Mouse (Mus musculus) liver, embryonic 12.5 days (tissue): Measurements from ENCODE around the gene Mical1. TPM values are rescaled to one million over a fixed set of nuclear protein-coding genes. Genes with fewer than 3 reads are reported as not detected.

Experiments
- ATAC-seq: fragments of 200-750 bp; cut with Nextera tagmentation; 2 replicates; pipeline ENCODE4 v1.8.0; 2017; ENCODE audit warnings: moderate number of reproducible peaks, mild to moderate bottlenecking, moderate library complexity
- H3K27ac ChIP-seq: fragments of 300-500 bp; sonication (generic); 2 replicates; pipeline ENCODE4 v1.5.1; 2016; ENCODE audit warnings: mild to moderate bottlenecking
- H3K27me3 ChIP-seq: fragments of 300-500 bp; sonication (generic); replicated peaks from 2 replicates; pipeline ENCODE4 v1.6.1; 2016; ENCODE audit warnings: mild to moderate bottlenecking, moderate library complexity
- H3K36me3 ChIP-seq: fragments of 300-500 bp; sonication (generic); 2 replicates; pipeline ENCODE4 v1.6.1; 2016; ENCODE audit warnings: mild to moderate bottlenecking, moderate library complexity
- H3K4me1 ChIP-seq: fragments of 300-500 bp; sonication (generic); 2 replicates; pipeline ENCODE4 v1.6.1; 2016
- H3K4me2 ChIP-seq: fragments of 300-500 bp; sonication (generic); 2 replicates; pipeline ENCODE4 v1.6.1; 2016; ENCODE audit warnings: mild to moderate bottlenecking, moderate library complexity
- H3K4me3 ChIP-seq: fragments of 300-500 bp; sonication (generic); 2 replicates; pipeline ENCODE4 v1.5.1; 2016; ENCODE audit warnings: mild to moderate bottlenecking, moderate library complexity
- H3K9ac ChIP-seq: fragments of 300-500 bp; sonication (generic); 2 replicates; pipeline ENCODE4 v1.6.1; 2016; ENCODE audit warnings: mild to moderate bottlenecking, moderate library complexity
- H3K9me3 ChIP-seq: fragments of 300-500 bp; sonication (generic); replicated peaks from 2 replicates; pipeline ENCODE4 v1.6.1; 2016; ENCODE audit warnings: mild to moderate bottlenecking, moderate library complexity
- WGBS: fragments of 180-500 bp; shearing (Covaris S2); methylation state at CpG from one replicate; pipeline ENCODE4 v1.1.7; 2016; ENCODE audit not compliant: insufficient replicate concordance; 5-methylcytosine and 5-hydroxymethylcytosine counted together
- polyA plus RNA-seq: library from polyadenylated mRNA; unstranded; fragments of >200 nt; fragmentation: Nextera tagmentation; extraction: Ambion mirVana; gene quantifications from 2 replicates; pipeline ENCODE4 v1.2.1, GENCODE M21; 2016

The Mical1 gene
- polyA plus RNA-seq, 1 experiment from 2014 or later: 10.6 TPM

DNA sequence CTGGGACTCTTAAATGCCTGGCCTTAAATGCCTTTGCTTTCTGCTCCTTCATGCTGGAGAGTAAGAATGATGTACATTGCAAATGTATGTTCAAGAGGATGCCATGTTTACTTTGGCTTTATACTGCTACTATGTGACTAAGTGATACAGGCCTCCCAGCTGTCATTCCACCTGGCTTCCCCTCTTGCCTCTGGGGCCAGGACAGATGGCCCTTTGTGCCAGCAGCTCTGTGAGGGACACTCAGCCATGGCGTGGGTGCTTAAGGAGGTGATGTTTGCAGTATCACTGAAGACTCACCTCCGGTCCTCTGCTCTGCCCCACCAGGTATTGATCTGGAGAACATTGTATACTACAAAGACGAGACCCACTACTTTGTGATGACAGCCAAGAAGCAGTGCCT, 3.8 kb downstream of the Mical1 start:
- H3K4me3 ChIP-seq: no peak overlapping the region
- H3K27ac ChIP-seq: no peak overlapping the region
- H3K27me3 ChIP-seq: peaks cover 4% of the 10 kb centered on the region
- no peaks in the 10 kb centered on the region for H3K9me3 ChIP-seq
- ATAC-seq: no peak
- no peak overlapping the region for H3K4me2 ChIP-seq
- H3K36me3 ChIP-seq: peaks cover 32% of the 10 kb centered on the region
- H3K9ac ChIP-seq: no peak overlapping the region
- peaks cover 64% of the 10 kb centered on the region for H3K4me1 ChIP-seq
- 77% methylated on average over 3 of the region's 3 CpGs for WGBS

DNA sequence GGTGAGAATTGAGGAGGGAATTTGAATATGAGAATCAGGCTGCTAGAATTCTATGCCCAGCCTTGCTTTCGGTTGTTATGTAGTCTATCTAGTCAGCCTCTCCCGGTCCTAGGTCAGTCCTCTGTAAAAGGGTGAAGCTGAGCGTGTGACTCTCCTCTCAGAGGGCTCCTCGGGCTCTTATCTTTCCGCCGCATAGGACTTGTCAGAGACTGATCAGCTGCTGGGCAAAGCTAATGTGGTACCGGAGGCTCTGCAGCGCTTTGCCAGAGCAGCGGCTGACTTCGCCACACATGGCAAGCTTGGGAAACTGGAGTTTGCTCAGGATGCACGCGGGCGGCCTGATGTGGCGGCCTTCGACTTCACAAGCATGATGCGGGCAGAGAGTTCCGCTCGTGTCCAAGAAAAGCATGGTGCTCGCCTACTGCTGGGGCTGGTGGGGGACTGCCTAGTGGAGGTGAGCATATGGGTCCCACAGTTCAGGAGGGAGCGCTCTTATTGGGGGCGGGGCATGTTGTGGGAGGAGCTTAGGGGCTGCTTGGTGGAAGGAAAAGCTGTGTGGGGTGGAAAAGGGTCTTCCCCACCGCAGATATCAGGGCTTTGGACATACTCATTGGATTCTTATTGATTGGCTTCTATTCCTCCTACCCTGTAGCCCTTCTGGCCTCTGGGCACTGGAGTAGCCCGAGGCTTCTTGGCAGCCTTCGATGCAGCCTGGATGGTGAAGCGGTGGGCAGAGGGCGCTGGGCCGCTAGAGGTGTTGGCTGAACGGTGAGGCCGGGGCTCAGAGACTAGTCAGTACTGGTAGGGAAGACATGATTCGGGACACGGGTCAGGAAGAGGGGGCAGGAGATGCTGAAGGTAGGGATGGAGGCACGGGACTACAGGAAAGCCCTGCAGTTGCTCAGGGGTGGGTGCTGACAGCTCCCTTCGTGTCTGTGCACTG, 5.1 kb downstream of the Mical1 start:
- peaks cover 51% of the 10 kb centered on the region for H3K4me1 ChIP-seq
- H3K36me3 ChIP-seq: peaks cover 45% of the 10 kb centered on the region
- 46% methylated on average over 33 of the region's 33 CpGs for WGBS
- H3K27ac ChIP-seq: no peak overlapping the region
- no peak overlapping the region for H3K4me3 ChIP-seq
- H3K9ac ChIP-seq: no peak overlapping the region
- H3K27me3 ChIP-seq: peaks cover 4% of the 10 kb centered on the region
- ATAC-seq: peak; percentile 73
- no peaks in the 10 kb centered on the region for H3K9me3 ChIP-seq
- peak overlapping the region; percentile 55 for H3K4me2 ChIP-seq

DNA sequence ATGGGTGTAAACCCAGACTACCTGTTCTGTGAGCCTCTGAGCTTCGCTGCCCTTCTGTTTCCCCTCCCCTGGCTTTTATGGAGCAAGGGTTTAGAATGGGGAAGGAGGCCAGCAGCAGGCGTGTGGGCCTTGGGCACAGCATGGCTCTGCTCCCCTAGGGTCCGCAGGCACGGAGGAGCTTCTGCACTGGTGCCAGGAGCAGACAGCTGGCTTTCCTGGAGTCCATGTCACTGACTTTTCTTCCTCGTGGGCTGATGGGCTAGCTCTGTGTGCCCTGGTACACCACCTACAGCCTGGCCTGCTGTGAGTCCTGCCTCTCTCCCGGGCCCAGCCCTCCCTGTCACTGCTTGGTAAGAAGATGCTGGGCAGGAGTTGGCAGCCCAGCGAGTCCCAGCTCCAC, 6.3 kb downstream of the Mical1 start:
- peaks cover 39% of the 10 kb centered on the region for H3K4me1 ChIP-seq
- peaks cover 57% of the 10 kb centered on the region for H3K36me3 ChIP-seq

DNA sequence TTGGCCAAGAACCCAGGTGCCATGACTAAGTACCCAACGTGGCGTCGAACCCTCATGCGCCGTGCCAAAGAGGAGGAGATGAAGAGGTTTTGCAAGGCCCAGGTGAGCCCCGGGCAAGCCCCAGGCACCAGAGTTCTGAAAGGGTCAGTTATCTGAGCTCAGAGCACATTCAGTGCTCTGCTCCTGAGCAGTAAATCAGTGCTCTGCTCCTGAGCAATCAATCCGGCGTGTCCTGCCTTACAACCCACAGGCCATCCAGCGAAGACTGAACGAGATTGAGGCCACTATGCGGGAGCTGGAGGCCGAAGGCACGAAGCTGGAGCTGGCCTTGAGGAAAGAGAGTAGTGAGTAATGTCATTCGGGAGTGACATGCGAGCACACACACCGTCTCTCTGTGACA, 9.7 kb downstream of the Mical1 start:
- Histone ChIP-seq H3K4me2 (no peak overlapping the region), H3K36me3 (peaks cover 59% of the 10 kb centered on the region), H3K27ac (no peak overlapping the region), H3K4me1 (peaks cover 33% of the 10 kb centered on the region), H3K9ac (no peak overlapping the region), H3K9me3 (no peaks in the 10 kb centered on the region), H3K27me3 (peaks cover 9% of the 10 kb centered on the region; the same call in 1 of the 2 replicates), H3K4me3 (no peak overlapping the region)
- no peak for ATAC-seq
- WGBS: 85% methylated on average over 16 of the region's 16 CpGs

More for the DNA sequence above, 6.3 kb downstream of the Mical1 start:
- ATAC-seq: no peak
- H3K9ac ChIP-seq: no peak overlapping the region
- WGBS: 80% methylated on average over 7 of the region's 7 CpGs
- H3K4me2 ChIP-seq: no peak overlapping the region
- peaks cover 4% of the 10 kb centered on the region for H3K27me3 ChIP-seq
- no peak overlapping the region for H3K4me3 ChIP-seq
- H3K27ac ChIP-seq: no peak overlapping the region
- H3K9me3 ChIP-seq: no peaks in the 10 kb centered on the region

DNA sequence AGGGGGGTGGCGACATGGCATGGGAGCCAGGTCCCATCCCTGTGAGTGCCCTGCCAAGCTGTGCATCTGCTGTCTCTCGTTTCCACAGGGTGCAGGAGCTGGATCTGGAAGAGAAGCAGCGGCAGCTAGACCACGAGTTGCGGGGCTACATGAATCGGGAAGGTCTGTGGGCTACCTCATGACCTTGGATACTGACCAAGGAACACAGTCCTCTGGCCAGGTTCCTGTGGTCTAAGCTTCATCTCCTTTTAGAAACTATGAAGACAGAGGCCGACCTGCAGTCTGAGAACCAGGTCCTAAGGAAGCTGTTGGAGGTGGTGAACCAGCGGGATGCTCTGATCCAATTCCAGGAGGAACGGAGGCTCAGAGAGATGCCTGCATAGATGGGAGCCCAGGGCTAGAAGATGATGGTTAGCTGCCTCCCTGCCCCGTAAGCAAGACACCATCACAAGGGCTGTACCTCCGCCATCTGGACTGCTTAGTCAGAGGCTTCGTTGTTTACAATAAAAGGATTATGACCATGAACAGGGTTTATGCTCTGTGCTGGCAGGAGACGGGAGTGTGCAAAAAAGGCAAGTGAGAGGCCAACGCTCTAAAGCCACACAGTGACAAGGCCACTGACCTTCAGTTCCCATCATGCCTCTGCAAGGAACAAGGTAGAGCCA, 10.5 kb downstream of the Mical1 start:
- Histone ChIP-seq H3K27me3 (peaks cover 11% of the 10 kb centered on the region; the same call in 1 of the 2 replicates), H3K27ac (no peak overlapping the region), H3K4me1 (peaks cover 27% of the 10 kb centered on the region), H3K9ac (no peak overlapping the region), H3K4me3 (no peak overlapping the region), H3K9me3 (no peaks in the 10 kb centered on the region), H3K4me2 (no peak overlapping the region), H3K36me3 (peaks cover 59% of the 10 kb centered on the region)
- WGBS: 80% methylated on average over 14 of the region's 14 CpGs
- no peak for ATAC-seq

DNA sequence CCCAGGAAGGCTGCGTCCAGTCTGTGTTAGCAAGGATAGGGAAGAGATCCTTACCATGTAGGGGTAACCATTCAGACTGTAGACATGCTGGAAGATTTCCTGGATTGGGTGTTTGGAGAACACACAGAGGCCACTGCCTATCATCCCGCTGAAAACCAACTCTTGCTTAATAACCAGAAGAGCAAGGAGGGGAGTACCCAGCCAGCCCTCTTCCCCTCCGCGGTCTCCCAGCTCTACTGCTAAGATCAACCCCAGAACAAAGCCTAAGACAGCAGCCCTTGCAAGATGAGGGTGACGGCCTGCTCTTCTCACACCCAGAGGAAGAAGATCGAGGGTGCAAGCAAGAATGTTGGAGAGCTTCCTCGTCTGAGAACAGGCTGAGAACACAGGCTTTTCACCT, 12.8 kb downstream of the Mical1 start:
- Histone ChIP-seq H3K36me3 (peaks cover 38% of the 10 kb centered on the region), H3K27me3 (0 out of 2 replicates have a peak, but pooled peaks cover 11% of the 10 kb centered on the region), H3K4me3 (peak overlapping the region; percentile 74), H3K9me3 (no peaks in the 10 kb centered on the region), H3K4me1 (peaks cover 24% of the 10 kb centered on the region), H3K9ac (no peak overlapping the region), H3K27ac (no peak overlapping the region), H3K4me2 (peak overlapping the region; percentile 100)
- ATAC-seq: no peak
- 36% methylated on average over 7 of the region's 7 CpGs for WGBS

DNA sequence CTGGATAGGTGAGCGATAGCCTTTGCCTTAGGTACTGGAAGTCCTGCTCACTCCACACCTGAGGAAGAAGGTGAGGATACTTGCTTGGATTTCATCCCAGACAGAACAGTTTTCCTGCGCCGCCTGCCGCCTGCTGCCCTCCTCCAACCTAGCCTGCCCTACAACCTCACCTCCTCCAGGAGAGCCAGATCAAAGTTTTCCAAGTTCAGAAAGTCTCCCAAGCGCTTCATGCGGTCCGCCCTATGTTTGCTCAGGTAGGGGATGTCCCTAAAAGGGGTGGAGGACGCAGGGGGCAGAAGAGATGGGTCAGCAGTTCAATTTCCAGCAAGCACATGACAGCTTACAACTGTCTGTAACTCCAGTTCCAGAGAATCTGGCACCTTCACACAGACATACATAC, 13.2 kb downstream of the Mical1 start:
- Histone ChIP-seq H3K4me3 (peak overlapping the region; percentile 74), H3K36me3 (peaks cover 33% of the 10 kb centered on the region), H3K9me3 (no peaks in the 10 kb centered on the region), H3K4me1 (peaks cover 24% of the 10 kb centered on the region), H3K27ac (no peak overlapping the region), H3K4me2 (peak overlapping the region; percentile 100), H3K9ac (peak overlapping the region; percentile 74; the same call in 1 of the 2 replicates), H3K27me3 (0 out of 2 replicates have a peak, but pooled peaks cover 8% of the 10 kb centered on the region)
- ATAC-seq: no peak
- WGBS: 63% methylated on average over 8 of the region's 8 CpGs

DNA sequence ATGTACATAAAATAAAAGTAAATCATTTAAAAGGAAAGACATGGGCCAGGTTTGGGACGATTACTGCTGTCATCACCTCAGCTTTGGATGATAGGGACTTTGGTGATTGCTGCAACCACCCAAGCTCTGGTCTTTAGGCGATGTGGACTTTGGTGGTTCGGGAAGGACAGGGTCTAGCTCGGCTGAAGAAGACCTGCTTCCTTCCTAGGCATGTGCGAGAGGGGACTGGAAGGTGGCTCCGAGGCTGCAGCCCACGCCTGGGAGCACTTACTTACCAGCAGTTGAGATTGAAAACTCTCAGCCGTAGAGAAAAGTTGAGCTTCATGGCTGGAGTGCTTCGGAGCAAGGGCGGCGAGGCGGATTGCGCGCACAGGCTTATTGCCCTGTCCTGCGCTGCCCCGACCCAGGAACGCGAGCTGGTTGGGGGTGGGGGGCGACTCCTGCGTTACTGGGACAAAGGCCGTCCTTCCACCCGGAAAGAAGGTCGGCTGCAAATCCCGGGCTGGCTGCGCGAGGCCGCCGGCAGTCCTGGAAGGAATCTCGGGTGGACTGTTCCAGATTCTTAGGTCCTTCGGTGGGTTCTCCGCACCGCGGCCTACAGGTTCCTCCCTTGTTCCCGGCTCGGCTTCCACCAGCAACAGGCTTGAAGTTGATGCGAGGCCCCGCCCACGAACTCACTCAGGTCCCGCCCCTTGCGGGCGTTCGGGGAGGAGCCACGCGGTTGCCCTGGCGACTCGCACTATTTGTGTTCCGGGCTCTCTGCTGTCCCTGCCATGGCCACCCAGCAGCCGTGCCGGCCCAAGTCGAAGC, 13.8 kb downstream of the Mical1 start, which contains the start of the genes Smpd2 and Ppil6:
Gene Smpd2, minus strand, starts transcription at position 662 of the 810 bp plus-strand sequence.
Gene Ppil6, plus strand, starts transcription at position 732 of the 810 bp plus-strand sequence.
- ATAC-seq: peak; percentile 90
- Histone ChIP-seq H3K4me2 (peak within 1 kb of the TSS; percentile 100), H3K4me1 (peaks cover 24% of the 10 kb centered on the region), H3K27me3 (0 out of 2 replicates have a peak, but pooled peaks cover 8% of the 10 kb centered on the region), H3K9ac (peak within 1 kb of the TSS; percentile 74), H3K9me3 (no peaks in the 10 kb centered on the region), H3K27ac (peak within 1 kb of the TSS; percentile 27), H3K36me3 (peaks cover 27% of the 10 kb centered on the region), H3K4me3 (peak within 1 kb of the TSS; percentile 74)
- WGBS: 2% methylated on average over 50 of the region's 50 CpGs

DNA sequence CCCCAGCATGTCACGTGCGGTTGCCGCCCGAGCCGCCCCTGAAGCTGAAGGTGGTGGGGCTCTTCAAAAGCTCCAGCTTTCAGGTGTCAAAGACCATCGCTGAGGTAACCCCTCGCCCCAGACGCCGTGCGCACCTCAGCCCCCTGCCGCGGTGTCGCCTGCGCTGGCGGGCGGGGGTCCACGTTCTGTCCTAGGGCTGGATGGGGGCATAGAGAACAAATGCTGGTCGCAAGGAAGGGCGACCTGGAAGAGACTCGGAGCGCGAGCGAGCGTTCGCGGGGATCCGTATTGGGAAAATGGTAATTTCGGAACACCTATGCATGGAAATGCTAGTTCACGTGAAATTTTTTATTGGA, 14.4 kb downstream of the Mical1 start:
- WGBS: 1% methylated on average over 29 of the region's 29 CpGs
- Histone ChIP-seq H3K9ac (peak overlapping the region; percentile 74), H3K27me3 (0 out of 2 replicates have a peak, but pooled peaks cover 8% of the 10 kb centered on the region), H3K27ac (0 out of 2 replicates have a peak overlapping the region, but pooled peaks have one; percentile 27), H3K4me3 (peak overlapping the region; percentile 74), H3K36me3 (peaks cover 21% of the 10 kb centered on the region), H3K4me2 (peak overlapping the region; percentile 100), H3K4me1 (peaks cover 24% of the 10 kb centered on the region), H3K9me3 (no peaks in the 10 kb centered on the region)
- no peak for ATAC-seq

DNA sequence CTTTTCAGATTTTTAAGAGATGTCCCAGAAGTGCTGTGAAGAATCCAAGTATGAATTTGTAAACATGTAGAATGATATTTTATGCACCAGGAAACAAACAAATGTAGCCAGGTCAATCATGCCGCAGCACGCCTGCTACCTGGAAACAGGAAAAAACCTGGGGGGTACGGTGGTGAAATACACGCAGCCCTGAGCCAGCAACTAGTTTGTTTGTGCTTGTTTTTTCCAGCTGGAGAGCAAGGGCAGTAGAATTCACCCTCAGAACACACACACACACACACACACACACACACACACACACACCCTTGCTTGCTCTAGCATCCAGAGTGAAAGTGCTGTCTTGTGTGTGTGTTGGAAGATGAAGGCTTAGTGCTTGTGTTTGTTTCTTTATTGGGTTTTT, 15.0 kb downstream of the Mical1 start:
- WGBS: 36% methylated on average over 4 of the region's 4 CpGs
- Histone ChIP-seq H3K4me3 (no peak overlapping the region), H3K36me3 (peaks cover 15% of the 10 kb centered on the region), H3K4me1 (peaks cover 24% of the 10 kb centered on the region), H3K27ac (no peak overlapping the region), H3K9me3 (no peaks in the 10 kb centered on the region), H3K4me2 (peak overlapping the region; percentile 100), H3K27me3 (0 out of 2 replicates have a peak, but pooled peaks cover 8% of the 10 kb centered on the region), H3K9ac (no peak overlapping the region)
- no peak for ATAC-seq

DNA sequence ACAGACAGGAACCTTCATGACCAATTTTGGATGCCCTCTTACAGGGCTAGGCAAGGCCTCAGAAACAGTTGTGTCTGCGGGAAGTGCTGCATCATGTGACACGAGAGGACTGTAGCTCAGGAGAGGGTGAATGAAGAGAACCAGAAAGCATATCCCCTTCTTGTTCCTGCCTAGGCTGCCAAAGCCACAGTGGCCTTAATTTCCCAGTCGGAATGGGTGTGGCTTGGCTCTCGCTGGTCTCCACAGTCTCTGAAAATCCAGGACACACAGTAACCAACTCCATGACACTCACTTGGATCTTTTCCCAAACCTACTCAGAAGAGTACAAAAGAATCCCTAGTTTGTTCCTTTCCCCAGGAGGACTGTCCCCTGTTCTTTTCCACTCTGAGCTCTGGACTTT, 24.8 kb downstream of the Mical1 start:
- H3K9me3 ChIP-seq: no peaks in the 10 kb centered on the region
- WGBS: 62% methylated on average over 4 of the region's 4 CpGs

More for the DNA sequence above, 24.8 kb downstream of the Mical1 start:
- Histone ChIP-seq H3K9ac (no peak overlapping the region), H3K4me1 (no peaks in the 10 kb centered on the region), H3K4me3 (no peak overlapping the region), H3K4me2 (no peak overlapping the region), H3K36me3 (no peaks in the 10 kb centered on the region), H3K27ac (no peak overlapping the region), H3K27me3 (no peaks in the 10 kb centered on the region)
- no peak for ATAC-seq
